Mouse (Mus musculus): ENCODE data around the gene Erv3. TPM values are rescaled to one million over a fixed set of nuclear protein-coding genes. Genes with fewer than 3 reads are reported as not detected.

Gene Erv3
- total RNA-seq, 2 experiments from 2014 or later, result not detected

DNA sequence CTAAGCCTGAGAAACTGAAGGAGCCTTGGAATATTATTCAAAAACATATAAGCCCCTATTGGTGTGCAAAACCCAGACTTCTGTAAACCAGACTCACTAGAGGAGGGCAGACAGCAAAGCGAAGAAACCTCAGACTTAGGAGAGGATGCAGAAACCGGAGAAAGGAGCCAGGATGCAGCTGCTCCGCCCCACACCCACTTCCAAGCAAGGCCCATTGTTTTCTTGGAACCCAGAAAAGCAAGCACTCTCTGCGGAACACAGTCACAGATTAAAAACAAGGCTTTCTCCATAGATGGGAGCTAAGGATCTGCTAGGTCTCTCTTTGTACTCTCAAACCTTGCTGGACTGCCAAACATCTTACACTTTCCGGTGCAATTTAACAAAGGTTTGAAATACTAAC, 33.0 kb upstream of the Erv3 start:
- intact Hi-C loops (cut with DNase I), result no loop called here
- Histone ChIP-seq H3K27ac (peak overlapping the region; percentile 68), H3K4me3 (no peak overlapping the region)
- DNase-seq, result no peak
- TF ChIP-seq CTCF (IDR thresholded peaks at IDR 0.05), result no peak

GRCm38 (mm10) chr2:131888233-131888632, 28.7 kb upstream of the Erv3 start:
- TF ChIP-seq CTCF (IDR thresholded peaks at IDR 0.05), result no peak
- no peak overlapping the region for H3K4me3 ChIP-seq
- DNase-seq, result no peak
- H3K27ac ChIP-seq, result no peak overlapping the region
- intact Hi-C loops (cut with DNase I), result no loop called here

- DNase-seq, result no peak
- no peak overlapping the region for H3K27ac ChIP-seq
- no peak overlapping the region for H3K4me3 ChIP-seq
- intact Hi-C loops (cut with DNase I), result no loop called here
- no peak for TF ChIP-seq CTCF (IDR thresholded peaks at IDR 0.05)
These were observed 27.1 kb upstream of the Erv3 start for GRCm38 (mm10) chr2:131886503-131887160.

DNA sequence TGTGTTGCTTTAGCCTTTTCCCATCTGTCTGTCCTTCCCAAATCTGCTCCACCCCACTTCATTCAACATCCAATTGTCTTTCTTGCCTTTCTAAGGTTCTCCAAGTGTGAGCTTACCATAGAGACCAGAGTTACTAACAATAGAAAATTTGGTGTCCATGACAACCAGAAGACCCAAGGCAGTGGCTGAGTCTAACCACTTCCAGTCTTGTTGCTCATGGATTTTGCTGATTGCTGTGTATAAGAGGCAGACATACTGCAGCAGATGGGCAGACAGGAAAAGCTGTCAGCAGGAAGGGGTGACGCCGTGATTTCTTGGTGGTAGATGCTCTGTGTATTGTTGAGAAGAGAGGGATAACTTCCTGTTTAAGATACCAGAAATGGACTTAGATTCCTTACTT, 23.6 kb upstream of the Erv3 start:
- Histone ChIP-seq H3K27ac (no peak overlapping the region), H3K4me3 (no peak overlapping the region)
- no peak for DNase-seq
- TF ChIP-seq CTCF (IDR thresholded peaks at IDR 0.05), result no peak
- intact Hi-C loops (cut with DNase I), result no loop called here

DNA sequence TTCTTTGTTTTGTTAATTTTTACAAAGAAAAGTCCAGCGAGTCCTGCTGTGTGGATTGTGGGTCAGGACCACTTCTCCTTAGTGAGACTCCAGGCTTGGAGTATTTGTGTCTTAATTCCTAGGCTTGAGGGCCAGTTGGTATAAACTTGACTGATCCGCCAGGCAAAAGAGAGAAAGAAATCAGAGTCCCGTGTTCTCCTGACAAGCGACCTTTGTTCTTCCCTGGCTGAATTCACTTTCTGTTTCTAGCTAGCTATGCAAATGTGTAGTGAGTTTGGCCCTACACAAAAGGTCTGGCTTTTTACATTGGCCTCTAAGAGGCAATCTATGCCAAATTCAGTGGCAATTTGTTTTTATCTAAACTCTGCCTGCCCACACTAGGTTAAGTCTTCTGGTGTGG, 22.2 kb upstream of the Erv3 start:
- Histone ChIP-seq H3K4me3 (no peak overlapping the region), H3K27ac (no peak overlapping the region)
- TF ChIP-seq CTCF (IDR thresholded peaks at IDR 0.05), result no peak
- DNase-seq, result no peak
- intact Hi-C loops (cut with DNase I), result no loop called here

DNA sequence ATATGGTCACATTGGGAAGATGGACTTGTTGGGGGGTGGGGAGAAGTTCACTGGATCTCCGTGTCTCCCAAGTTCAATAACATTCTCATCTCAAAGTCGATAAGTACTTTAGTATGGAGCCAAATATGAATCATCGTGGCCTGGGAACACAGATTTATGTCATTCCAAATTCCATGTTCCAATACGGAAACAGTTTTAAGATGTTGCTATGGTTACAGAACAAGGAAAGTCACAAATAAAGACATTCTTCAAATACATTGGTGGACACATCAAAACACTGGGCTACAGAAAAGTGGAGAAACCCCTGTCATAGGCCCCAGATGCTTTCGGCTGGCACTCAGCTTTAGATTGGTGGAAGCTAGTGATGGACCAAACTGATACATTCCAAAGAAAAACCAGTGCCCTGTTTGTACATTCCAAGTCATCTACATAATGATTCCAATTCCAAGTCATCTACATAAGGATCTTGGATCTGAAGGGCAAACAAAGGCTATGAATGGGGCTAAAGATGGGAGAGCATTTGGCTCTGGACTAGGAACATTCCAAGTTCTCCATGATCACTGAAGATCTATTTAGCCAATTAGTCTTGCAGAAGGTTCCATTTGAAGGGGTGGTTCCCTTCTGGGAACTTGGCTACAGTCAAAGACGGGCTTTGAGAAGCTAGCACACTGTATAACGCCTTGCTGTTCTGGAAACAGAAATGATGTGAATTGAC, 17.2 kb upstream of the Erv3 start:
- no peak overlapping the region for H3K4me3 ChIP-seq
- no peak overlapping the region for H3K27ac ChIP-seq
- intact Hi-C loops (cut with DNase I), result no loop called here
- TF ChIP-seq CTCF (IDR thresholded peaks at IDR 0.05), result no peak
- DNase-seq, result no peak

DNA sequence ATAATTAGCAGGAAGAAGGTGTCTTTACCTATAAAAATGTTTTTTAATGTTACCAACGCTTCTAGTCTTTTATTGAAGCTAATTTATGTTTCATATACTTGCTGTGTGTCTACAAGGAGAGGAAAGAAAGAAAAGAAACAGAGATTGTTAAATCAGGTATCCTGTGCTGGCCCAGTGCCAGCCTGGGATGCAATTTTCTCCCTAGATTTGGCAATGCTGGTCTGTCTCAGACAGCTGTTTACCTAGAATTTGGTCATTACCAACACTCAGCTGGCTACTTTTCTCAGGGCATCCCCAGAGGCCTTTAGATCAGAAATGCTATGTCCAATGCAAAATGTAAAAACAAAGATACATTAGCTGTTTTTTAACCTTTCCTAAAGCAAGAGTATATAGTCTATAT, 13.8 kb upstream of the Erv3 start:
- intact Hi-C loops (cut with DNase I), result no loop called here
- Histone ChIP-seq H3K27ac (no peak overlapping the region), H3K4me3 (no peak overlapping the region)
- no peak for TF ChIP-seq CTCF (IDR thresholded peaks at IDR 0.05)
- no peak for DNase-seq

DNA sequence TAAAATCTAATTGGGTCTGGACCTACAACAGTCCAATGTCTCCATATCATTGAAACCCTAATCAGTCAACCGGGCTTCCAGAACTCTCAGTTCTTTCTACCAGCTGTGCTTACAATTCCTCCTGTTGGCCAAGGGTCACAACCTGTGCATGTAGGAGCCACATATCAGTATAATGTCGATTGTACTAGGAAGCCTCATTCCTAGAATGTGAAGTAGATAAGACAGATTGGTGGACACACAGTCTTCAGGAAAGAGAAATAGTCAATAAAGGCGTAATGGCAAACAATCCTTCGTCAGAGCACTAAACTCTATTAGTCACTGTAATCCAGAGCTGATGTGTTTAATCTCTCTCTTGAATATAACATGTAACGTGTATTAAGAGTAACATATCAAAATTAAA, 9.4 kb upstream of the Erv3 start:
- DNase-seq, result no peak
- intact Hi-C loops (cut with DNase I), result no loop called here

GRCm38 (mm10) chr2:131866676-131867075, 7.1 kb upstream of the Erv3 start:
- intact Hi-C loops (cut with DNase I), result no loop called here
- no peak for DNase-seq
- Histone ChIP-seq H3K4me3 (no peak overlapping the region), H3K27ac (no peak overlapping the region)
- TF ChIP-seq CTCF (IDR thresholded peaks at IDR 0.05), result no peak

More for the DNA sequence above, 9.4 kb upstream of the Erv3 start:
- Histone ChIP-seq H3K27ac (no peak overlapping the region), H3K4me3 (no peak overlapping the region)
- TF ChIP-seq CTCF (IDR thresholded peaks at IDR 0.05), result no peak

DNA sequence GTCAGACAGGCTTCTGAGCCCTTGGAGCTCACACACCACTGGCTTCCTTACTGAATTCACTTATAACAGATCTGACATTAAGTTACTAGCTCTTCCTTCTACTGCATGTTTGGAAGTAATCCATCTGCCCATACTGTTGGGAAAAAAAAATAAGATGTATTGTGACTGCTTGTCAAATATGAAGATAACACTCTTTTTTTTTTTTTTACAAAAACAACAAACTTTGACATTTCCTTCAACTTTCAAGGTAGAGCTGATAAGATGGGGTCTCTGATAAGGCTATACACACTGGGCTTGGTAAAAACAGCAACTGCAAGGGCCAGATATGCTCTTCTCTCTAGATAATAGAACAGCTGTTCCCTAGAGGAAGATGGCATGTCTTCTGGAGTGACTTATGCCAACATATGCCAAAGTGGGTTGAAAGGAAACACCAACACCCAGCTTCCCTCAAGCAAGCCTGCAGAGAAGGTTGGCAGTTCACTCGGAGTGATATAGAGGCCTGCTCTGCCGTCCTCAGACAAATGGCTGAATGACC, 4.8 kb upstream of the Erv3 start:
- Histone ChIP-seq H3K4me3 (no peak overlapping the region), H3K27ac (no peak overlapping the region)
- intact Hi-C loops (cut with DNase I), result no loop called here
- no peak for TF ChIP-seq CTCF (IDR thresholded peaks at IDR 0.05)
- DNase-seq, result no peak

DNA sequence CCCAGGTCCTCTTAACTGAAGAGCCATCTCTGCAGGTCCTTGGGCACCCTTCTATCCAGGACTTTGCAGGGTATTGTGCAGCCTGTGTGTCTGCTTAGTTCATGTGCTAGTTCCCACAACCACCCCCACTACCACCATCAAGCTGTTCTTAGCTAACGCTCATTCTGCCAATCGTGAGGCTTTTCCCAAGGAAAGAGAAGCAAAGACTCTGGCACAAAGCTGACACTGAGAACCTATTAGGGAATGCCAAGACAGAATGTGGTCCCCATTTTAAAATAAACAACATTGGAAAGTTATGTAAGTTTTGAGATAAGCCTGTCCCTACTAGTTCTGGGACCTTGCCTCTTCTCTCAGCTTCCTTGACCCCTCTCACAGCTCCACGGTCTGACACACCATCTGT, 3.9 kb upstream of the Erv3 start:
- intact Hi-C loops (cut with DNase I), result no loop called here
- Histone ChIP-seq H3K27ac (no peak overlapping the region), H3K4me3 (no peak overlapping the region)
- TF ChIP-seq CTCF (IDR thresholded peaks at IDR 0.05), result no peak
- DNase-seq, result no peak

DNA sequence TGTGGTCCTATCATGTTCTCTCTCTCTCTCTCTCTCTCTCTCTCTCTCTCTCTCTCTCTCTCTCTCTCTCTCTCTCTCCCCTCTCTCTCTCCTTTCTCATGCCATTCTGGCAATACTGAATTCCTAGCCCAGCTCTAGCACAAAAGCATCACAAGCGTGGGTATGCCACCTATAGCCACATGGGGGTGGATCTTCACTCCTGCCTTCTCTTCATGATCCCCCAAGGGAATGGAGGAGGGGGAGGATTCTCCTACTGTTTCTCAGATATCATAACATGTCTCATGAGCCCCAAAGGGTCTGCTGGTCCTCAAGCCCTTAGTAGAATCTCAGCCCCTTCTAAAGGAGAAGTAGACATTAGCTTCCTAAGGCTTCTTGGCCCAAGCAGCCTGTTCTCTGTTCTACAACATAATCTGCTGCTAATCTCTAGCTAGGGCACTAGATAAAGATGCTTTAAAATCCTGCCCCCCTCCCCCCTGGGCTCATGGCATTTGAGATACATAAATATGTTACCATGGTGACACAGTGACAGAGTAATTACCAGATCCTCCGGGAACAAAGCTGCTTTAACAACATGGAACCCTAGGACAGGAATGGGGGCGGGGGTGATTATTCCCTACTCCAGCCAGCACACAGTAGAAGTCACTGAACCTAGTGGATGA, 3.2 kb upstream of the Erv3 start:
- TF ChIP-seq CTCF (IDR thresholded peaks at IDR 0.05), result no peak
- no peak overlapping the region for H3K27ac ChIP-seq
- intact Hi-C loops (cut with DNase I), result no loop called here
- no peak overlapping the region for H3K4me3 ChIP-seq
- no peak for DNase-seq

DNA sequence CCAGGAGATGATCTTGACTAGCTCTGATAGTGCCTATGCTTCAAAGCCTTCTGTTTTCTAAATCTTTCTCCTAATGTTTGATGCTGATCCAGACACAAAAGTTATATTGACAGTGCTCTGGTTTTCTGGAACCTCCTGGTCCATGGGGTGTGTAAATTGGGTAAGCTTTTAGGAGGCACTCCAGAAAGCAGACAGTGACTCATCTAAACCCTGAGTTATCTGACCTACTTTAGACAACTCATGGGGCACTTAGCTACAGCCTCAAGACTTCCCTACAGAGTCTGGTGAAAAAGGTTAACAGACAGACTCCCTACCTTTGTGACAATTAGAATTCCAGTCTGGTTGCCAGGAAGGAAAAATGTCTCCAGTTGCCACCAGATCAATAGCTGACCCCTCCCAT, 1.7 kb downstream of the Erv3 start:
- no peak for TF ChIP-seq CTCF (IDR thresholded peaks at IDR 0.05)
- intact Hi-C loops (cut with DNase I), result no loop called here
- H3K4me3 ChIP-seq, result no peak overlapping the region
- DNase-seq, result no peak
- H3K27ac ChIP-seq, result peak overlapping the region; percentile 40; the same call in 1 of the 2 replicates
